Mouse (Mus musculus): Measurements from ENCODE around the gene Sh3bp5l.
"Not testable (repeated sequence)": the region's sequence is repeated elsewhere in the genome, so short reads cannot be mapped to it uniquely, and the experiment has no call there.

GRCm38 (mm10) chr11:58305299-58305698 is 25.2 kb upstream of the Sh3bp5l start:
- not testable (repeated sequence) for TF ChIP-seq CTCF (IDR thresholded peaks at IDR 0.05; ENCODE audit: borderline replicate concordance, insufficient read depth, low read depth, low read length); POLR2A (IDR thresholded peaks at IDR 0.05; ENCODE audit: borderline replicate concordance, insufficient read depth, low read length)

Measured in cerebellum, adult 2 months (tissue).